Mouse (Mus musculus): ENCODE measurements around the gene Erich3. TPM values are rescaled to one million over a fixed set of nuclear protein-coding genes. Genes with fewer than 3 reads are reported as not detected.

Erich3 gene
- polyA plus RNA-seq, 1 experiment = 9.2 TPM

DNA sequence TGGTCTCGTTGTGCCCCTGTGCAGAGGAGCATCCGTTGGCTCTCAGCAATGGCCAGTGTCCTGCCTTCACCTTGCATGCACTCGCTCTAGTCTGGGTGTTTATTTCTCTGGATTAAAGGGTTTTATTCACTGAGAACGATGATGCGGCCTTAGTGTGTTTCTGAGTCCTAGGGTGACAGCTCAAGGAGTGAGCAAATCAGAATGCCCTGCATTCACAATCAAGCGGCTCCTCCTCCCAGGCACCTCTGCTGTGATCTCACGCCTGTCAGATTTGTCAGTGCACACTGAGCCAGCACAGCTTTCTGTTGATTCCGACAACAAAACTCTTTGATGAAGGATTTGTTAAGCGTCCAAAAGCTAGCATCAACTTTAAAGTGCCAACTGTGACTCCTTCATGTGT is 147.6 kb downstream of the Erich3 start:
- Histone ChIP-seq H3K27ac (ENCODE audit: insufficient read depth, low read length) (no peak overlapping the region), H3K4me3 (ENCODE audit: insufficient read depth, low read length) (no peak overlapping the region), H3K4me1 (ENCODE audit: control insufficient read depth, insufficient read depth, low read length) (peaks cover 5% of the 10 kb centered on the region)
- TF ChIP-seq CTCF (IDR thresholded peaks at IDR 0.05; ENCODE audit: extremely low read depth, insufficient read depth, low read length) = no peak
- TF ChIP-seq POLR2A (IDR thresholded peaks at IDR 0.05; ENCODE audit: extremely low read depth, insufficient read depth, low read length) = no peak

DNA sequence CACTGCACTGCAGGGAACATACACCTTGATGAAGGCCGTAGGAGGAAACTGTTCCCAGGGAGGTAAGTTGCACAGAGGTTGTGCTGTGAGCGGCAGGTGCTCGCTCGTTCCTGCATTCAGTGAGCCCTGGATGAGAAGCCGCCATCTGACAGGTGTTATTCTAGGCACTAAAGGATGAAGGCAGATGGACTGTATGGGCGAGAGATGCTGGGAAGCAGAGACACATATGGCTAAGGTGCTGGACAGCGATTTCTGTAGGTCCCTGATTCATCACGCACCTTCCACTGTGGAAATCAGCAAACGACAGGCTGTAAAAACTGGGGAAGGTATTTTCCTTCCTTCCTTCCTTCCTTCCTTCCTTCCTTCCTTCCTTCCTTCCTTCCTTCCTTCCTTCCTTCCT is 148.2 kb downstream of the Erich3 start:
- H3K27ac ChIP-seq (ENCODE audit: insufficient read depth, low read length) = no peak overlapping the region

DNA sequence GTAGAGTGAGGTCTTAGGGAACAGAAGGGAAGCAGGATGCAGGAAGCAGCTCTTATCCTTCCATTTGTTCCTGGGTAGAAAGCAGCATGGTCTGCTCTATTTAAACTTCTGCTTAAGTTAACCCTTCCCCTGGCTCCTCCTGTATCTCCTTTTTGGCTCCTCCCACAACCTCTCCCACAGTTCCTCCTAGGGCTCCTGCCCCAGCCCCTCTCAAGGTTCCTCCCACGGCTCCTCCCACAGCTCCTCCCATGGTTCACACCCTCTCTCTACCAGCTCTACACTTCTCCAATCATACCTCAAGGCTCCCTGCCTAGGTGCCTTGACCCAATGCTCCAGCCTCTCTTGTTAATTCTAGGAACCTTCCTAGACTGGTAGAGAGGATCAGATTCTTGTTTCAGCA is 149.2 kb downstream of the Erich3 start:
- Histone ChIP-seq H3K27ac (ENCODE audit: insufficient read depth, low read length) (no peak overlapping the region), H3K4me1 (ENCODE audit: control insufficient read depth, insufficient read depth, low read length) (peaks cover 9% of the 10 kb centered on the region), H3K4me3 (ENCODE audit: insufficient read depth, low read length) (no peak overlapping the region)
- TF ChIP-seq POLR2A (IDR thresholded peaks at IDR 0.05; ENCODE audit: extremely low read depth, insufficient read depth, low read length) (no peak), CTCF (IDR thresholded peaks at IDR 0.05; ENCODE audit: extremely low read depth, insufficient read depth, low read length) (no peak)

More for the DNA sequence above, 148.2 kb downstream of the Erich3 start:
- no peak for TF ChIP-seq POLR2A (IDR thresholded peaks at IDR 0.05; ENCODE audit: extremely low read depth, insufficient read depth, low read length)
- no peak for TF ChIP-seq CTCF (IDR thresholded peaks at IDR 0.05; ENCODE audit: extremely low read depth, insufficient read depth, low read length)
- Histone ChIP-seq H3K4me1 (ENCODE audit: control insufficient read depth, insufficient read depth, low read length) (peaks cover 7% of the 10 kb centered on the region), H3K4me3 (ENCODE audit: insufficient read depth, low read length) (no peak overlapping the region)

DNA sequence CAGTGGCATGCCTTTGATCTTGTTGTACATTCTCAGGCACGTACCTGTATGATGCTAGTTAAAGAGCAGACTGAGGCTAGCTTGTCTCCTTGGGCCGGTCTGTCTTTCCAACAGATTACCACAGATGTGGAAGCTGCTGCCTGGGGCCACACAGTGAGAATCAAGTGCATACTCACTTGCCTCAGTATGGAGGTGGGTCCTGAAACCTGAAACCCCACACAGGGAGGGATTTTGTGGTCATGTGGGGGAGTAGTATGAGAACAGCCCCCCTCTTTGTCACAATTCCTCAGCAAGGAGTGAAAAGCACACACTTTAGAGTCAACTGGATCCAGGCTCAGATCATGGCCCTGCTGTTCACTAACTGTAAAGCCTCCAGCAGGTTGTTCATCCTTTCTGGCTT is 151.9 kb downstream of the Erich3 start:
- Histone ChIP-seq H3K4me1 (ENCODE audit: control insufficient read depth, insufficient read depth, low read length) (peaks cover 9% of the 10 kb centered on the region), H3K27ac (ENCODE audit: insufficient read depth, low read length) (0 out of 2 replicates have a peak overlapping the region, but pooled peaks have one; percentile 25), H3K4me3 (ENCODE audit: insufficient read depth, low read length) (no peak overlapping the region)
- TF ChIP-seq POLR2A (IDR thresholded peaks at IDR 0.05; ENCODE audit: extremely low read depth, insufficient read depth, low read length) (no peak), CTCF (IDR thresholded peaks at IDR 0.05; ENCODE audit: extremely low read depth, insufficient read depth, low read length) (no peak)

DNA sequence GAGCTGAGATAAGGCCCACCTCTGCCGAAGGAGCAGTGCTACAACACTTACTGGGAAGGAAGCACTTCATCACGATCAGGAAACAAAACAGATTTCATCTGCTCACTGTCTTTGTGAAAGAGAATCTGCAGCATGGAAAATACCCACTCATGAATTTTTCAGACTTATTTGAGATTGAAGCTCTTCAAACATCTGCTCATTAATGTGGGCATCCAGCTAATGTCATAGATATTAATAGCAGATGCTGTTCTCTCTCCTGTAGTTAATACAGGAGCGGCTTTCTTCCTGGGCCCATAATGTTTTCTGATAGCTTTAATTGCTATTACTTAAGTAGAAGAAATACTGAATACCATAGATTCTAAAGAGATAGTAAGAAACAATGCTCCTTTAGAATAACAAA is 152.6 kb downstream of the Erich3 start:
- Histone ChIP-seq H3K4me1 (ENCODE audit: control insufficient read depth, insufficient read depth, low read length) (peaks cover 6% of the 10 kb centered on the region), H3K4me3 (ENCODE audit: insufficient read depth, low read length) (no peak overlapping the region), H3K27ac (ENCODE audit: insufficient read depth, low read length) (0 out of 2 replicates have a peak overlapping the region, but pooled peaks have one; percentile 25)
- TF ChIP-seq CTCF (IDR thresholded peaks at IDR 0.05; ENCODE audit: extremely low read depth, insufficient read depth, low read length) (no peak), POLR2A (IDR thresholded peaks at IDR 0.05; ENCODE audit: extremely low read depth, insufficient read depth, low read length) (no peak)

DNA sequence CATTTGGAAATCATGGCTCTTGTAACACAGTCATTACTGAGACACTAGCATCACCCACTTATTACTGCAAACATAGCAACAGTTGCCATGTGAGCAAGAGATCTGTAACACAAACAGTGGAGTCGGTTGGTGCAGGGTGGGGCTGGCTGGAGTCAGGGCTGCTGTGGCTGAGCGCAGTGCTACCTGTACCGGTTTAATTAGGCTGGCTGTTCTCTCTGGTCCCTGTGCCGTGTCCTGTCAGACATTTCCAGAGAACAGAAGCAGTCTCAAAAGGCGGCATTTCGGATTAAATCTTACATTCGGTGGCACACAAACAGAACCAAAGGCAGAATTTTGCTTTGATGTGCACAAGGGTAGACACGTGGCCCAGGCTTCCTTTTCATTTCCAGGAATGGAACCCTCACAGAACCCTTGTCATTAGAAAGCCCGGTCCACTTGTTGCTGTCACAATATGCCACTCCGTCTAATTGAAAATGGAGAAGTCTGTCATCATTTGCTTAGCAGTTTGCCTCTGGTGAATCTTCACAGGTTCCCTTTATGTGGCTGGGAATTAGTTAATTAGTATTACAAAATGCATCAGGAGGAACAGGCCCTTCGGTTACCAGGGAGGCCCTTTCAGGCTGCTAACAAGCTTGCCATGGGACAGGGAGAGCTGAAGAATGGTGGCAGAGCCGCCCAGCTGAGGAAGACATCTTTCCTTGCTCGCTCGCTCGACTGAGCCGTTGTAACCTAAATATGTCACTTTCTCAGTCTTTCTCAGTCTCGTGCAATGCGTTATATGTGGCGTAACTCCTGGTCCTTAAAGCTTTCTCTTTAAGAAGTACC is 153.4 kb downstream of the Erich3 start:
- Histone ChIP-seq H3K4me3 (ENCODE audit: insufficient read depth, low read length) (peak overlapping the region; percentile 14; the same call in 1 of the 2 replicates), H3K4me1 (ENCODE audit: control insufficient read depth, insufficient read depth, low read length) (peaks cover 6% of the 10 kb centered on the region), H3K27ac (ENCODE audit: insufficient read depth, low read length) (peak overlapping the region; percentile 78)
- TF ChIP-seq CTCF (IDR thresholded peaks at IDR 0.05; ENCODE audit: extremely low read depth, insufficient read depth, low read length) (no peak), POLR2A (IDR thresholded peaks at IDR 0.05; ENCODE audit: extremely low read depth, insufficient read depth, low read length) (peak; percentile 38; the same call in 1 of the 2 replicates)

Other genes starting within 250 kb of the Erich3 start
- gene Cryz, start 67.1 kb upstream of the Erich3 start, polyA plus RNA-seq (2012; rRNA removed) = 12.9 and 13.5 TPM in 2 replicates
- 17.7 and 20.7 TPM in 2 replicates for gene Tyw3, start 66.8 kb upstream of the Erich3 start, polyA plus RNA-seq (2012; rRNA removed)